Mouse (Mus musculus): Measurements from ENCODE around the gene Kcnq1.

- TF ChIP-seq CTCF (IDR thresholded peaks at IDR 0.05; ENCODE audit: insufficient read depth, low read length) (no peak), POLR2A (IDR thresholded peaks at IDR 0.05; ENCODE audit: borderline replicate concordance, extremely low read depth, low read depth, low read length) (no peak)
These were observed 193.9 kb downstream of the Kcnq1 start for GRCm38 (mm10) chr7:143300037-143300436.
